Mouse (Mus musculus) testis, postnatal 14 days (tissue): ENCODE results near the gene Atg101.

Source experiments
- DNase-seq: peaks from one replicate; pipeline ENCODE4 v3.0.0; 2021; ENCODE audit warnings: low spot score

Atg101 gene

GRCm38 (mm10) chr15:101283911-101284750, at the start of gene Atg101:
Gene Atg101, plus strand, starts transcription at chr15:101284272.
- peak; percentile 91 for DNase-seq

GRCm38 (mm10) chr15:101234611-101235341, 49.3 kb upstream of the Atg101 start:
- DNase-seq = no peak

- DNase-seq = no peak
Measured at GRCm38 (mm10) chr15:101235342-101235698, 48.8 kb upstream of the Atg101 start.

GRCm38 (mm10) chr15:101235728-101236327, 48.2 kb upstream of the Atg101 start:
- DNase-seq = no peak

GRCm38 (mm10) chr15:101236878-101237277, 47.2 kb upstream of the Atg101 start:
- no peak for DNase-seq

GRCm38 (mm10) chr15:101238885-101239511, 45.1 kb upstream of the Atg101 start:
- no peak for DNase-seq

GRCm38 (mm10) chr15:101239821-101240220, 44.3 kb upstream of the Atg101 start:
- DNase-seq = no peak

GRCm38 (mm10) chr15:101240799-101241204, 43.3 kb upstream of the Atg101 start:
- peak; percentile 72 for DNase-seq

GRCm38 (mm10) chr15:101241236-101241635, 42.8 kb upstream of the Atg101 start:
- DNase-seq = no peak

- no peak for DNase-seq
Measured at GRCm38 (mm10) chr15:101241853-101242252, 42.2 kb upstream of the Atg101 start.

- no peak for DNase-seq
Measured at GRCm38 (mm10) chr15:101242645-101243044, 41.4 kb upstream of the Atg101 start.

- no peak for DNase-seq
Measured at GRCm38 (mm10) chr15:101244012-101244411, 40.1 kb upstream of the Atg101 start.

GRCm38 (mm10) chr15:101246231-101247154, 37.6 kb upstream of the Atg101 start:
- DNase-seq = peak; percentile 97

- no peak for DNase-seq
Measured at GRCm38 (mm10) chr15:101247155-101247498, 36.9 kb upstream of the Atg101 start.

- DNase-seq = no peak
Measured at GRCm38 (mm10) chr15:101248029-101248710, 35.9 kb upstream of the Atg101 start.

- DNase-seq = no peak
Measured at GRCm38 (mm10) chr15:101250220-101250800, 33.8 kb upstream of the Atg101 start.

- DNase-seq = no peak
Measured at GRCm38 (mm10) chr15:101251930-101252329, 32.1 kb upstream of the Atg101 start.

GRCm38 (mm10) chr15:101252614-101253013, 31.5 kb upstream of the Atg101 start:
- no peak for DNase-seq

GRCm38 (mm10) chr15:101253563-101253885, 30.5 kb upstream of the Atg101 start:
- DNase-seq = no peak
